Mouse (Mus musculus) T-cell, adult 2 months (primary cell): Measurements from ENCODE around the gene Pkig.

Experiments used
- DNase-seq: peaks from one replicate; pipeline ENCODE4 v3.0.0; 2022; ENCODE audit warnings: low spot score

Pkig gene

DNA sequence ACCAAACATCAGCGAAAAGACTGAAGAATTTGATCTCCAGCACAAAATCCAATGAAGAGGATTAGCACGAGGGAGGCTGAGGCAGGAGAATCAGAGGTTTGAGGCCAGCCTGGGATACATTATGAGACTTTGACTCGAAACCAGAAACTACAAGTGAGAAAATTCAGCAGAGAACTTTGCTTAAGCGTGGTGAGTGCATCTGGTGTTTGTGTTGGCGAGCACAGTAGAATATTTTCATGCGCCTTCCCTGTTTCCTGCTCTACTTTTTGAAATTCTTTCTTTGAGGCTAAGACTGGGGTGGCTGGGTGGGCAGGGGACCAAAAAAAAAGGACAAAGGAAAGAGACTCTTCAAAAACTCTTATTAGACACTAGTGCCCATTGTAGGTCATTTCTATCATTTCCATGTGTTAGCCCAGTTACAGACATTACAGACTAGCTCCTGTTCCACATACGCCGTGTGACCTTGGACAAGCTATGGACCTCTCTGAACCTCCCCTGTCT lies 53.2 kb downstream of the Pkig start:
- DNase-seq, result no peak

DNA sequence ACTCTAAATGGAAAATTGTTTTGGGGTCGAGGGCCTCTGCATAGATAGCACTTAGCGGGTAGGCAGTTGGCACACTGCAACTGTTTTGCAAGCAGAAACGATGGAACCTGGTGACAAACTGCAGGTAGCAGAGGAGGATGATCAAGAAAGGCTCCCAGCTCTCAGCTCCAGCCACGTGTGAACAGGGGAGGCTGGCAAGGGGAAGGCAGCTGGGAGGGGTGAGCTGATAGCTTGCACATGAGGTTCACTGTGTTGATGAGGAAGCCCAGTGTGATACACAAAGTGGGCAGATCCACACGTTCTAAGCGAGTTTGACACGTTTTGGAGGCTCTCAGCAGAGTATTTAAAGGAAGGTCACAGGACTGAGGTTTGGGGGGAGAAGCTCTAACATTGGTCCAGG lies 54.3 kb downstream of the Pkig start:
- no peak for DNase-seq

- no peak for DNase-seq
Observed at GRCm38 (mm10) chr2:163712874-163713273, 54.7 kb downstream of the Pkig start.

GRCm38 (mm10) chr2:163713340-163713739 lies 55.2 kb downstream of the Pkig start:
- peak; percentile 32 for DNase-seq

GRCm38 (mm10) chr2:163716448-163716847 lies 58.3 kb downstream of the Pkig start:
- DNase-seq, result no peak

- DNase-seq, result no peak
Observed at GRCm38 (mm10) chr2:163716853-163717252, 58.7 kb downstream of the Pkig start.

DNA sequence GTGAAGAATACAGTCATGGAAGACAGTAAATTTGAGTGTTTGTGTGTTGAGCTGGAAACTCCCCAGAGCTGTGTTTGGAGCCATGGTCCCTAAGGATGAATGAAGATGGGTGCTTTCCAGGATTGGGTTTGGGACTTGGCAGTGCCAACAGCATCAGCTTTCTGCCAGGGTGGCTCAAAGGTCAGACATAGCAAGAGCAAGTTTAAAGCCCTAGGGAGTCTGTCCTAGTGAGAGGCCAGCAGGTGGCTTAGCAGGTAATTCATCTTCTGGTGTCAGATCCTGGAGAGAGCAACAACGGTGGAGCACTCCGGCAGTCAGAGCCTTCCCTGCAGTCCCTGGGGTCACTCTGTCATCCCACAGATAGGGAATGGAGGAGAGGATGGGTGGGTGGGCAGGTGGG lies 60.3 kb downstream of the Pkig start:
- no peak for DNase-seq

GRCm38 (mm10) chr2:163718951-163719603 lies 60.9 kb downstream of the Pkig start:
- peak; percentile 81 for DNase-seq

- DNase-seq, result no peak
Observed at GRCm38 (mm10) chr2:163719616-163720015, 61.4 kb downstream of the Pkig start.

- DNase-seq, result no peak
Observed at GRCm38 (mm10) chr2:163722550-163722949, 64.4 kb downstream of the Pkig start.

DNA sequence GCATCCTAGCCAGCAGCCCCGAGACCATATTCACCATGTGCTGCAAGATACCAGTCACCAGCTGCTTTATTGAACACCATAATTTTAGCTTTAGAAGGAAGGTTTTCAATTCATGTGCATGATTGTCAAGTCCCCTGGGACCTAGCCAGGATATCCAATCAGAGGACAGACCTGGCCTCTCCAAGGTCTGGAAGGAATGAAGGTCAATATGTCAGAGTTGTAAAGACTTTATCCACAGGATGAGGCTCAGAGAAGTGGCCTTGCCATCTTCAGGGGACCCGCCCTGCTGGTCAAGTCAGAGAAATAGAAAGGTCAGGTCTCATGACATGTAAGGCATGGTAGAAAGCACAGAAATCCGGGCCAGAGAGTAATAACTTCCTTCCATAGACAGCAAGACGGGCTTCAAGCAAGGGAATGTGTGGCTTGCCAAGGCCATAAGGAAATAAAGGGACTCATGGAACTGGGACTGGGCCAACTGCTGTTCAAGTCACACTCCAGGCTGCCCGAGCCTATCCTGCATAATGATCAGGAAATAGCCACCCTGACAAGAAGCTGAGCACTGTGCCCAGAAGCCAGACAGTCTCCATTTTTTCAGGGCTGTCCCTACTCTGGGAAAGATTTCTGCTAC lies 68.7 kb downstream of the Pkig start:
- no peak for DNase-seq

- DNase-seq, result no peak
Observed at GRCm38 (mm10) chr2:163728300-163728699, 70.1 kb downstream of the Pkig start.

DNA sequence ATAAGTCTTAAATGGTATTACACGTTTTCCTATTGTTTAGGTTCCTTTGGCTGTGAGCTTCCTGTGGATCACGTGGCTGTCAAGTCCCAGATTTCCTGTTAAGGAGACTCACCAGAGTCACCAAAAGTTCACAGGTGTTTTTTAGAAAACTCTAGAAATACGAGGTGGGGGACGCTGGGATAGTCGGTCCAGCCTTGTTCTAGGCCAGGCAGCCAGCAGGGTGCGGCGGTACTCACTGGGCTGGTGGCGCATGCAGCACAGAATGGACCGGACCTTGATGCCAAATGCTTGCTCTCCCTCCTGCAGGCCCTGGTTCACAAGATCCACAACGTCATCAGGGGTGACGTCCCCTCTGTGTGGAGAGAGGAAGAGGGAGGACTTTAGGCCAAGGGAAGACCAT lies 73.8 kb downstream of the Pkig start:
- DNase-seq, result no peak

GRCm38 (mm10) chr2:163735163-163735562 lies 77.0 kb downstream of the Pkig start:
- DNase-seq, result no peak

DNA sequence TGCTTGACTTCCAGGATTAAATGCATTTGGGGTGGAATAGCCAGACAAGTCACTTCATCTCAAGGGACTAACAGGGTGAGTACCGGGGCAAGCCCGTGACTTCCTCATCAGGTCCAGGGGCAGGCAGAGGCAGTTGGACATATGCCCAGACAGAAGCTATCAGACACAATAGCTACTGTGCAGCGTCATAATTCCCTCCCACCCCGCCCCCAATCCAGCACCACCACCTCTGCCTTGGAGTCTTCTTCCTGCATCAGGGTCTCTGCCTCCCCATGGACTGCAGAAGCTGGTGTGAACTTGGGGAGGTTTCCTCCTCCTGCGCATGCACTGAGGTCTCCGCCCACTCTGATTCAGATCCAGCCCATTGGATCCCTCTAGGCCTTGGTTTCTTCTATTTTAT lies 77.8 kb downstream of the Pkig start:
- DNase-seq, result no peak

- DNase-seq, result no peak
Observed at GRCm38 (mm10) chr2:163742656-163743055, 84.5 kb downstream of the Pkig start.

- DNase-seq, result no peak
Observed at GRCm38 (mm10) chr2:163743357-163743756, 85.2 kb downstream of the Pkig start.

DNA sequence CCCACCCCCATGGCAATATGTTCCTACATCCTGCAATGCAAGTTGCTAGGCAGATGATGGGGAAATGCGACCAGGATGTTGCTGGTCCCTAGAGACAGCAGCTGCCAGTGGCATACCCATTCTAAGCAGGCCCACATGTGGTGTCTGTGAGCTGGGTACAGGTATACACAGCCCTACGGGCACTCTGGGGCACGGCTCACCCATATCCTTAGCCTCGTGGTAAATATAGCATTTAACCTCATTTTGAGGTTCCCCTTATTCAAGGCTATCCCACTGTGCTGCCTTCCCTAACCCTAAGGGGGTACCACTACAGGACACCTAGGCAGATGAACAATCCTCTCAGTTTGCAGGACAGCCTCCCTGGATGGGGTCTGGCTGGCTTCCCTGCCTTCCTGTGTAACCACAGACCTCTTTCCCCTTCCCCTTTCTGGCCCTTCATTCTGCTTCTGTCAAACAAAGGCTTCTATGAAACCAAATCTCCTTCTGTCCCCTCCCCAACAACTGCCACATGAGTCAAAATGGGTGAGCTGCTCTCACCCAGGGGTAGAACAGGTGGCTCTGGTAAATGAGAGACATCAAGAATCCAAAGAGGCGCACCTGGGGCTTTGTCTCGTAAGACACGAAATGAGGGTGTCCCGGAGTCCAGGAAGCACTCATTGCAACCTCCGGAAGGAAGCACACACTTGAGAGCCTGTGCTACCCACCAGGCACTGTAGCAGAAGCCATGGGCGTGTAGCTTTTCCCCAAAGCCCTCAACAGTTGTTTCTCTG lies 86.8 kb downstream of the Pkig start:
- DNase-seq, result peak; percentile 24

DNA sequence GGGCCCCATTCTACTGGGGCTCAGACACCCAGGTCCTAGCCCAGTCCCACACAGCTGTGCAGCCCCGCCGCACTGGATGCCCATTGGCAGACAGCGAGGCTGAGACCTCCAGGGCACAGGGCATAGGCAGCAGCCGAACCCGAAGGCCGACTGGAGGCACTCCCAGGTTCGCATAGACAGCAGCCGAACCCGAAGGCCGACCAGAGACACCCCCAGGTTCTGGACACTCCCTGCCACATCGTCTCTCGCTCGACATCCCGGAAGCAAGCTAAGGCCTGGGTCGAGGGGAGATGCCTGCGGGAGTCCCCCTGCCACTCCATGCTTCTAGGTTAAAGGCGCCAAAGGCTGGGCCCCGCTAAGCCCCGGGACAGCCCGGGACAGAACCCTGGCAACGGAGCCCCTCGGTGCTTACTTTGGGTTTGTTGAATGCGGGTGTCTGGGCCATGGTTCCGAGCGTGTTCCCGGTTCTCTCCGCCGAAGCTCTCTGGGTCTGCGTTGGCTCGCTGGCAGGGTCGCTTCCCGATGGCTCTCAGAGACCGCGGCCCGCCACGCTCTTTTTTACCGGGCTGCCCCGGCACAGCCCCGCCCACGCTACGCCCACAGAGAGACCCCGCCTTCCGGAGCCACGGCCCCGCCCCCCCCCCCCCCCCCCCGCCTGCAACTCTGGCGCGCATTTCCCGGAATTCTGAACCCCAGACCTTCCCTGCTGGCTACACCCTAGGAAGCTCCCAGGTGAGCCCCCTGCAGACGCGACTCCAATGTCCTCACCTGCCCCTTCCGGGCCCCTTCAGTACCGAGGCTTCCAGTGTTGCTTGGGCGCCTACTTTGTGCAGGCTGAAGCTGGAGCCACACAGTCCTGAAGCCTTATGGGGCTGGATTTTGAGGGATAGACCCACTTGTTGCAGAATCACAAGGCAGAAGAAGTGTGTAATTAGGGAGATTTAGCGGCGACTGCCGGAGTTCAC lies 91.7 kb downstream of the Pkig start, which contains the start of gene Ada:
Ada (minus strand) TSS at position 593 of the 965 bp plus-strand sequence.
- DNase-seq, result peak; percentile 45

DNA sequence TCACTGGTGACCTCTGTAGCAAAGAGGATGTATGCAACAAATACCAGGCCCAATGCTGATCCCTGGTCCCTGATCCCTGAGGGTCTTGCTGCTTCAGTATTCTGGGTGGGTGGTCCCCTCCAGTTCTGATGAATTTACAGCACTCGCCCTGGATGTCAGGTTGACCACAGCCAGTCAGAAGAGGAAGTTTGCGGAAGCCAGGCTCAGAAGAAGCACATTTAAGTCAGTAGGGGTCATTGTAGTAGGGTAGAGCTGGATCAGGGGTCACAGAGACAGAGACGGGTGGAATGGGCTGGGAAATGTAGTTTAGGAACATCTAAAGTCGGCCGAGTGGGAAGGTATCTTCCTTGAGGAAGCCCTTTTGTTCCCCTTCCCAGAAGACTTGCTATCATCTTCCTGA lies 96.0 kb downstream of the Pkig start:
- DNase-seq, result no peak

GRCm38 (mm10) chr2:163756723-163757122 lies 98.5 kb downstream of the Pkig start:
- DNase-seq, result no peak

GRCm38 (mm10) chr2:163758146-163758545 lies 100.0 kb downstream of the Pkig start:
- DNase-seq, result no peak
